Mouse (Mus musculus) fibroblast of lung, adult 2 months (primary cell): ENCODE data around the gene Ky.

Experiments used
- DNase-seq: peaks from one replicate; pipeline ENCODE4 v3.0.0-alpha.2; 2011; ENCODE audit warnings: low read depth

Gene Ky

DNA sequence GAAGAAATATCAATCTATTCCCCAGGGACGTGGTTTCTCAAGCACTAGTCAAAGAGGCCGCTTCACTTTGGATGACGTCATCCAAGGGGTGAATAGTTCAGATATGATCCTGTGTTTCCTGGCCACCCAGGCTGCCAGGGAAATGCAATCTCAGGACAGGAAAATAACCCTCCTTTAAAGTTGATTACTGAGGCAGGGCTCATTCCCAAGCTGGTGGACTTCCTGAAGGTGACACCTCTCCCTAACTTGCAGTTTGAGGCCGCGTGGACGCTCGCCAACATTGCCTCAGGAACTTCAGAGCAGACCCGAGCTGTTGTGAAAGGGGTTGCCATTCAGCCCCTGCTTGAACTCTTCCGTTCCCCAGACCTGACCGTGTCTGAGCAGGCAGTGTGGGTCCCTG lies 46.2 kb downstream of the Ky start:
- no peak for DNase-seq

DNA sequence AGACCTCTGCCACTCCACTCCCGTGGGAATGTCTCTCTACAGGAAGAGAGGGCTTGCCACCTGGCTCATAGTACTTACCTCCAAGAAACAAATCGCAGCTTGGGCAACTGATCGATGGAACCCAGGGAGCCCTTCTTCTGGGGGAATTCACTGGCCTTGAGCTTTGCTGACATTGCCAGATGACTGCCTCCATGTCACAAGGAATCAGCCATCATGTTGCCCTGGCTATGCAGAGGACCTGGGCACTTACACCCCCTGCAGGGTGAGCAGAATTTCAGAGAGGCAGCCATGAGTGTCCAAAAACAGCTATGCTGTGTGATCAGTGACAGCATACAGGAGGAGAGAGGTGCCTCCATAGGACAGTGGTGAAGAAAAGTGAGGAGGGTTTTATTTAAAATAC lies 48.2 kb downstream of the Ky start:
- DNase-seq, result no peak

DNA sequence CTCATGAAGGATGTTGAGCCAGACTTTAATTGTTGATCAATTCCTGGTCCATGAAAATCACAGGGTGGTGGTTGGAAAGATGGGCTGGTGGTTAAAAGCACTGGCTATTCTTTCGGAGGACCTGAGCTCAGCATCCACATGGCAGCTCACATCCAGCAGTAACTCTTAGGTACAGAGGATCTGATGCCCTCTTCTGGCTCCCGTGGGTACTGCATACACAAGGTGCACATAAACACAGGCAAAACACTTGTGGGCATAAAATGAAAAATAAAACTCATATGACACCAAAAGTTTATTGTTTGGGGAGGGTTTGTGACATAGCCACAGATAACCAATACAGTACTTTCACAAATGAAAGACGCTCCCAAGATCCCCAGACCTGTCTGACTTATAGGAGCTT lies 52.9 kb downstream of the Ky start:
- DNase-seq, result no peak

DNA sequence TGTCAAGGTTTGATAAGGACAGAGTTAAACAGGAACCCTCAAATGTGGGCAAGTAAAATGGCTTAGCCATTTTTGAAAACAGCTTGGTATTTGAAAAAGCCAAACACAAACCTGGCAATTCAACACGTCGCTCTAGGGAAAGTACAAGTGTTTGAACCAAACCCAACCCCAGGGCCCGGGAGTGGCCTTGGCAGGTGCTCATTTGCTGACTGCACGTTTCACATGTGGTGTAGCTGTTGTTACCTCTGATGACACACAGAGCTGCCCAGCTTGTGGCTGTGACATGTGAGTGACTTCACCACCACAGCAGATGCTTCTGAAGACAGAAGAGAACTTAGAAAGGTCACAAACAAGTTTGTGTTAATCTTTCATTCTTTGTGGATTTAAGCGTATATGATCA lies 67.3 kb downstream of the Ky start:
- DNase-seq, result no peak

DNA sequence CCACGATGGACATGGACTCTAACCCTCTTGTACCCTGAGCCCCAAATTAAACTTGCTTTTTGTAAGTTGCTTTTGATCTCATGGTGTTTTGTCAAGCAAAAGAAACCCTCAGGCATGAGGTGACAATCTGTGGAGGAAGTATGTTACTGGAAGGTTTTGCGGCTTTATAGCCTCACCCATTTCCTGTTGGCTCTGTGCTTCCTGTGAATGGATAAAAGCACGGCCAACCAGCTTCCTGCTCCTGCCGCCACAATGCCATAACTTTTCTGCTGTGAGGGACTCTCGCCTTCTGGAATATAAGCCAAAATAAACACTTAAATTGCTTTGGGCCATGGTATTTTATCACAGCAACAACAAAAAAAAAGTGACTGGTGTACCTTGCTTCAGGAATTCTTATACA lies 71.9 kb downstream of the Ky start:
- DNase-seq, result no peak

DNA sequence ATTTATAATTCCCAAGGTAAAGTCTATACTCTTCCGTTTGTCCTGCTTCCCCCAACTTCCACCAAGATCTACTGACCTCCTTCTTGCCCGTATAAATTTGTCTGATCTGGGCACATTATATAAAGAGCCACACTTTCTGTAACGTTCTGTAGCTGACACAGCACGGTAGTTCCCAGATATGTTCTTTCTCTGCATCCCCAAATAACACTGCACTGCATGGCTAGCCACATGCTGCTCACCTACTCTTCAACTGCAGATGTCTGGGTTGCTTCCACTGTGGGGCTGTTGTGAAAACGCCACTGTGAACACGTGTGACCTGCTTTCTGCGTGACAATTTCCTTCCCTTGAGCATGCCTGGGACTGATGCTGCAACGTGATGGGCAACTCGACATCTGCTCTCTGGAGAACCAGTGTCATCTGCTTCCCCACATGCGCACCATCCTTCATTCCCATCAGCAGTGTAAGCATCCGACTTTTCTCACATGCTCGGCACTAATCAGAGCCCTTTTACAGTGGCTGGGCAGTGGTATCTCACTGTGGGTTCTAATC lies 76.4 kb downstream of the Ky start:
- DNase-seq, result no peak

DNA sequence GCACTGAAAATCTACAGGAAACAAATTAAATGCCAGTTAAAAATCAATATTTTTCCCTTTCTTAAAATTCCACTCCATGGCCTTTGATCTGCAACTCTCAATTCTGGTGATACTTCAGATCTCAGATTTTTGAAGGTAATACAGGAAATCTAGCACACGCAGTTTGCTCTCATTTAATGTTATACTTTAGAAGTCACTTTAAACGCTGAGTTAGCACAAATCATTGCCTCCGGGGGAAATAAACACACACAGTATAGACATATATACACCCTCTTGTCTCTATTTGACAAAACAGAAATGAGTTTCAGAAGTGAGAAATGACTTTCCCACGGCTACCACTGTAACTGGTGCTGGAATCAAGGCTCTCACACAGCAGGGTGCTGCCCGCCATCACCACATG lies 81.8 kb downstream of the Ky start:
- DNase-seq, result no peak

DNA sequence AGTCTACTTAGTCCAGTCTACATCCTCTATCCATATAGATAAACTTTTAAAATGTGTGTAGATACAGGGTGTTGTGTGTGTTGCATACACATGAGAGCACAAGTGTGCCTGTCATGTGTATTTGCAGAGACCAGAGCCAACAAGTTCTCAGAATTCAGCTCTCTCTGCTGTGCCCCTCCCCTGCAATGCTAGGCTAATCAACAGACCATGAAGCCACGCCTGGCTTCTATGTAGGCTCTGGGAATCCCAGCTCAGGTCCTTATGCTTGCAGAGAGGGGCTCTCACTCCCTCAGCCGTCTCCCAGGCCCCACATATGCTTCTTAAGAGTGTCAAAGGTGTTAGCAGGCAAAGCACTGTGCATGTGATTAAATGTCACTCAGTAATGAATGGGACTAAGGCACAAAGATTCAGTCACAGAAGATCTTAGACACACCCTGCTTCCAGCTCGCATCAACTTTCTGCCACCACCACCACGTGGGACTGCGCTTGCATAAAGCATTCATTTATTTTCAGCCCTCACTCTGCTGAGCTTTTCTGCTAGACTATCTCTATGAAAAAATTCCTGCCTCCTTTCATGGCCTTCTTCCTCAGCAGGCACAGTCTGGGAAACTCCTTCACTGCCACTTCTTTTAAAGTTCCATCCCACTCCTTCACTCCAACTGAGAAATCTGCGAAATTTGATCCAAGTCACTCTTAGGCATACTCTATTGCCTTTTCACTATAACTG lies 89.3 kb downstream of the Ky start:
- no peak for DNase-seq
